Mouse (Mus musculus): ENCODE data around the gene Ddost. TPM values are rescaled to one million over a fixed set of nuclear protein-coding genes. Genes with fewer than 3 reads are reported as not detected.

The Ddost gene
- polyA plus RNA-seq, 1 experiment from 2014 or later = 232 TPM

GRCm38 (mm10) chr4:138353438-138354171 lies 49.1 kb downstream of the Ddost start:
- Histone ChIP-seq H3K4me2 (ENCODE audit: low read length) (no peak overlapping the region), H3K36me3 (ENCODE audit: control insufficient read depth, insufficient read depth, low read length) (no peaks in the 10 kb centered on the region), H3K27ac (ENCODE audit: low read depth, low read length) (no peak overlapping the region), H3K4me1 (ENCODE audit: control insufficient read depth, insufficient read depth, low read depth, low read length) (no peaks in the 10 kb centered on the region), H3K27me3 (replicated peaks; ENCODE audit: control insufficient read depth, insufficient read depth, low read length) (no peaks in the 10 kb centered on the region), H3K4me3 (ENCODE audit: low read length) (no peak overlapping the region), H3K9me3 (ENCODE audit: control insufficient read depth, low read length) (no peaks in the 10 kb centered on the region), H3K9ac (ENCODE audit: low read depth, low read length) (no peak overlapping the region)
- 60% methylated on average over 10 of the region's 10 CpGs for WGBS
- ATAC-seq = no peak

GRCm38 (mm10) chr4:138355496-138355895 lies 51.0 kb downstream of the Ddost start:
- no peaks in the 10 kb centered on the region for H3K27me3 ChIP-seq (replicated peaks; ENCODE audit: control insufficient read depth, insufficient read depth, low read length)
- no peak overlapping the region for H3K27ac ChIP-seq (ENCODE audit: low read depth, low read length)
- no peak overlapping the region for H3K9ac ChIP-seq (ENCODE audit: low read depth, low read length)
- no peaks in the 10 kb centered on the region for H3K4me1 ChIP-seq (ENCODE audit: control insufficient read depth, insufficient read depth, low read depth, low read length)
- ATAC-seq = no peak
- no peaks in the 10 kb centered on the region for H3K36me3 ChIP-seq (ENCODE audit: control insufficient read depth, insufficient read depth, low read length)
- no peak overlapping the region for H3K4me2 ChIP-seq (ENCODE audit: low read length)
- H3K4me3 ChIP-seq (ENCODE audit: low read length) = no peak overlapping the region
- no peaks in the 10 kb centered on the region for H3K9me3 ChIP-seq (ENCODE audit: control insufficient read depth, low read length)
- 97% methylated on average over 2 of the region's 2 CpGs for WGBS

- H3K4me2 ChIP-seq (ENCODE audit: low read length) = no peak overlapping the region
- no peak for ATAC-seq
- no peak overlapping the region for H3K9ac ChIP-seq (ENCODE audit: low read depth, low read length)
- WGBS = 90% methylated on average over 8 of the region's 8 CpGs
- H3K27me3 ChIP-seq (replicated peaks; ENCODE audit: control insufficient read depth, insufficient read depth, low read length) = no peaks in the 10 kb centered on the region
- peaks cover under 1% of the 10 kb centered on the region; the same call in 1 of the 2 replicates for H3K4me1 ChIP-seq (ENCODE audit: control insufficient read depth, insufficient read depth, low read depth, low read length)
- H3K4me3 ChIP-seq (ENCODE audit: low read length) = no peak overlapping the region
- H3K27ac ChIP-seq (ENCODE audit: low read depth, low read length) = no peak overlapping the region
- no peaks in the 10 kb centered on the region for H3K36me3 ChIP-seq (ENCODE audit: control insufficient read depth, insufficient read depth, low read length)
- no peaks in the 10 kb centered on the region for H3K9me3 ChIP-seq (ENCODE audit: control insufficient read depth, low read length)
Observed at GRCm38 (mm10) chr4:138356141-138356540, 51.6 kb downstream of the Ddost start.

- ATAC-seq = no peak
- H3K36me3 ChIP-seq (ENCODE audit: control insufficient read depth, insufficient read depth, low read length) = no peaks in the 10 kb centered on the region
- H3K27me3 ChIP-seq (replicated peaks; ENCODE audit: control insufficient read depth, insufficient read depth, low read length) = no peaks in the 10 kb centered on the region
- H3K4me3 ChIP-seq (ENCODE audit: low read length) = no peak overlapping the region
- H3K4me2 ChIP-seq (ENCODE audit: low read length) = no peak overlapping the region
- WGBS = 91% methylated on average over 12 of the region's 12 CpGs
- H3K4me1 ChIP-seq (ENCODE audit: control insufficient read depth, insufficient read depth, low read depth, low read length) = peaks cover 3% of the 10 kb centered on the region; the same call in 1 of the 2 replicates
- no peaks in the 10 kb centered on the region for H3K9me3 ChIP-seq (ENCODE audit: control insufficient read depth, low read length)
- no peak overlapping the region for H3K9ac ChIP-seq (ENCODE audit: low read depth, low read length)
- H3K27ac ChIP-seq (ENCODE audit: low read depth, low read length) = no peak overlapping the region
Observed at GRCm38 (mm10) chr4:138356551-138356950, 52.0 kb downstream of the Ddost start.

- Histone ChIP-seq H3K9me3 (ENCODE audit: control insufficient read depth, low read length) (no peaks in the 10 kb centered on the region), H3K36me3 (ENCODE audit: control insufficient read depth, insufficient read depth, low read length) (no peaks in the 10 kb centered on the region), H3K4me3 (ENCODE audit: low read length) (no peak overlapping the region), H3K4me2 (ENCODE audit: low read length) (no peak overlapping the region), H3K9ac (ENCODE audit: low read depth, low read length) (no peak overlapping the region), H3K27me3 (replicated peaks; ENCODE audit: control insufficient read depth, insufficient read depth, low read length) (no peaks in the 10 kb centered on the region), H3K27ac (ENCODE audit: low read depth, low read length) (no peak overlapping the region), H3K4me1 (ENCODE audit: control insufficient read depth, insufficient read depth, low read depth, low read length) (peaks cover 3% of the 10 kb centered on the region)
- 80% methylated on average over 3 of the region's 3 CpGs for WGBS
- no peak for ATAC-seq
Observed at GRCm38 (mm10) chr4:138358176-138358575, 53.6 kb downstream of the Ddost start.

GRCm38 (mm10) chr4:138361370-138361821 lies 56.9 kb downstream of the Ddost start:
- Histone ChIP-seq H3K4me3 (ENCODE audit: low read length) (no peak overlapping the region), H3K9me3 (ENCODE audit: control insufficient read depth, low read length) (no peaks in the 10 kb centered on the region), H3K9ac (ENCODE audit: low read depth, low read length) (peak overlapping the region; percentile 41; the same call in 1 of the 2 replicates), H3K4me2 (ENCODE audit: low read length) (peak overlapping the region; percentile 1), H3K36me3 (ENCODE audit: control insufficient read depth, insufficient read depth, low read length) (no peaks in the 10 kb centered on the region), H3K27ac (ENCODE audit: low read depth, low read length) (0 out of 2 replicates have a peak overlapping the region, but pooled peaks have one; percentile 51), H3K4me1 (ENCODE audit: control insufficient read depth, insufficient read depth, low read depth, low read length) (peaks cover 3% of the 10 kb centered on the region), H3K27me3 (replicated peaks; ENCODE audit: control insufficient read depth, insufficient read depth, low read length) (no peaks in the 10 kb centered on the region)
- ATAC-seq = 0 out of 2 replicates have a peak, but pooled peaks have one; percentile 34
- 6% methylated on average over 11 of the region's 11 CpGs for WGBS

Small RNAs within 50 kb of the gene (microRNA-seq; reads per million reads assigned to microRNA genes)
- gene Gm27646 = not detected
- 0.83 reads per million for gene Mir7019

Other genes with a start within 250 kb of the Ddost start
- gene Hp1bp3, start 88.4 kb upstream of the Ddost start, polyA plus RNA-seq (2015; fragmentation: Nextera tagmentation; extraction: Ambion mirVana) = 155 and 174 TPM in 2 replicates
- 18.5 and 21.6 TPM in 2 replicates for gene Sh2d5, start 54.3 kb upstream of the Ddost start, polyA plus RNA-seq (2015; fragmentation: Nextera tagmentation; extraction: Ambion mirVana)
- gene Kif17, start 54.3 kb upstream of the Ddost start, polyA plus RNA-seq (2015; fragmentation: Nextera tagmentation; extraction: Ambion mirVana) = 4.2 and 4.5 TPM in 2 replicates
- 100 and 108 TPM in 2 replicates for gene Pink1, start 21.6 kb downstream of the Ddost start, polyA plus RNA-seq (2015; fragmentation: Nextera tagmentation; extraction: Ambion mirVana)
- 7.9 and 8.1 TPM in 2 replicates for gene Cda, start 63.3 kb downstream of the Ddost start, polyA plus RNA-seq (2015; fragmentation: Nextera tagmentation; extraction: Ambion mirVana)
- gene Fam43b, start 91.8 kb downstream of the Ddost start, polyA plus RNA-seq (2015; fragmentation: Nextera tagmentation; extraction: Ambion mirVana) = 16.6 and 17.3 TPM in 2 replicates
- gene Mul1, start 129.9 kb downstream of the Ddost start, polyA plus RNA-seq (2015; fragmentation: Nextera tagmentation; extraction: Ambion mirVana) = 21.6 and 23.7 TPM in 2 replicates
- gene Camk2n1, start 149.6 kb downstream of the Ddost start, polyA plus RNA-seq (2015; fragmentation: Nextera tagmentation; extraction: Ambion mirVana) = 15.5 and 16.7 TPM in 2 replicates